Mouse (Mus musculus) MEL (cell line): ENCODE data around the gene Gtf2i.

ENCODE experiments used
- CTCF ChIP-seq, 3 experiments: IDR thresholded peaks in 2 of 3; conservative IDR thresholded peaks in 1 of 3; 2 replicates each; pipeline ENCODE4 v1.5.1; 2011 to 2012; ENCODE audit warnings: low read length in 3 of 3, low read depth in 2 of 3, mild to moderate bottlenecking in 2 of 3, improper control_type of control experiment in 1 of 3, inconsistent platforms in 1 of 3, mixed read lengths in 1 of 3, moderate library complexity in 1 of 3; ENCODE audit not compliant: control insufficient read depth in 1 of 3, insufficient read depth in 1 of 3, poor library complexity in 1 of 3, severe bottlenecking in 1 of 3
- POLR2A ChIP-seq, 2 experiments: IDR thresholded peaks; 2 replicates each; pipeline ENCODE4 v1.6.1; 2011 to 2012; ENCODE audit warnings: low read length in 2 of 2, mild to moderate bottlenecking in 2 of 2, control low read depth in 1 of 2, improper control_type of control experiment in 1 of 2, low read depth in 1 of 2, moderate library complexity in 1 of 2; ENCODE audit not compliant: control insufficient read depth in 1 of 2, insufficient read depth in 1 of 2, poor library complexity in 1 of 2

- TF ChIP-seq POLR2A (IDR thresholded peaks at IDR 0.05; ENCODE audit: control insufficient read depth in 1 of 2, insufficient read depth in 1 of 2, low read depth in 1 of 2, low read length in 2 of 2, poor library complexity in 1 of 2), result no peak
- no peak for TF ChIP-seq CTCF (IDR thresholded peaks at IDR 0.05 in 2 of 3, conservative IDR thresholded peaks at IDR 0.05 in 1 of 3; ENCODE audit: control insufficient read depth in 1 of 3, insufficient read depth in 1 of 3, low read depth in 2 of 3, low read length in 3 of 3, poor library complexity in 1 of 3, severe bottlenecking in 1 of 3)
These were observed 7.1 kb upstream of the Gtf2i start for GRCm38 (mm10) chr5:134321699-134322098.
